Mouse (Mus musculus) testis, adult 2 months (tissue): ENCODE data around the gene Lefty2. TPM values are rescaled to one million over a fixed set of nuclear protein-coding genes. Genes with fewer than 3 reads are reported as not detected.
"Not testable (repeated sequence)": the region's sequence is repeated elsewhere in the genome, so short reads cannot be mapped to it uniquely, and the experiment has no call there.

Experiments
- H3K27ac ChIP-seq: fragments of 200-500 bp; 2 replicates; pipeline ENCODE4 v1.5.1; 2012; ENCODE audit warnings: low read depth, low read length; ENCODE audit not compliant: control insufficient read depth, insufficient read depth
- H3K27me3 ChIP-seq: fragments of 200-500 bp; 2 replicates; pipeline ENCODE4 v1.6.1; 2012; ENCODE audit warnings: mild to moderate bottlenecking, low read length, moderate library complexity; ENCODE audit not compliant: control insufficient read depth, insufficient read depth
- H3K36me3 ChIP-seq: fragments of 200-500 bp; 2 replicates; pipeline ENCODE4 v1.6.1; 2012; ENCODE audit warnings: mild to moderate bottlenecking, low read length; ENCODE audit not compliant: control insufficient read depth, insufficient read depth
- H3K4me1 ChIP-seq: fragments of 200-500 bp; 2 replicates; pipeline ENCODE4 v1.6.1; 2012; ENCODE audit warnings: low read length; ENCODE audit not compliant: control insufficient read depth, insufficient read depth
- H3K4me3 ChIP-seq: fragments of 200-500 bp; 2 replicates; pipeline ENCODE4 v1.5.1; 2012; ENCODE audit warnings: low read depth, mild to moderate bottlenecking, low read length, moderate library complexity, mixed read lengths; ENCODE audit not compliant: control insufficient read depth
- CTCF ChIP-seq: fragments of 200-500 bp; IDR thresholded peaks from 2 replicates; pipeline ENCODE4 v1.5.1; 2012; ENCODE audit warnings: low read depth, mild to moderate bottlenecking, inconsistent platforms, low read length, moderate library complexity; ENCODE audit not compliant: control insufficient read depth, insufficient read depth, insufficient replicate concordance
- POLR2A ChIP-seq: fragments of 200-500 bp; IDR thresholded peaks from 2 replicates; pipeline ENCODE4 v1.6.1; 2012; ENCODE audit warnings: low read depth, mild to moderate bottlenecking, inconsistent platforms, low read length, moderate library complexity; ENCODE audit not compliant: control insufficient read depth
- polyA plus RNA-seq: library from polyadenylated mRNA; depleted of rRNA; stranded (reverse); fragments of >200 nt; gene quantifications from 2 replicates; pipeline ENCODE4 v1.2.3, GENCODE M21; 2012

Gene Lefty2
- polyA plus RNA-seq, 1 experiment: 0.17 TPM

GRCm38 (mm10) chr1:180934467-180935419 is 41.8 kb downstream of the Lefty2 start, which contains the start of gene Lefty1:
Gene Lefty1 (plus strand): TSS chr1:180935022.
- Histone ChIP-seq H3K4me1 (peaks cover 4% of the 10 kb centered on the region; the same call in 1 of the 2 replicates), H3K27me3 (no peaks in the 10 kb centered on the region), H3K36me3 (no peaks in the 10 kb centered on the region), H3K4me3 (no peak within 1 kb of the TSS), H3K27ac (no peak within 1 kb of the TSS)
- TF ChIP-seq CTCF: no peak
- no peak for TF ChIP-seq POLR2A

- H3K4me3 ChIP-seq: peak overlapping the region; percentile 39
- H3K27me3 ChIP-seq, H3K27ac ChIP-seq, H3K4me1 ChIP-seq, H3K36me3 ChIP-seq: not testable (repeated sequence)
Observed at GRCm38 (mm10) chr1:180936610-180937398, 43.9 kb downstream of the Lefty2 start.

GRCm38 (mm10) chr1:180937631-180938030 is 44.7 kb downstream of the Lefty2 start:
- H3K36me3 ChIP-seq, H3K27me3 ChIP-seq, H3K4me3 ChIP-seq, H3K27ac ChIP-seq: not testable (repeated sequence)
- H3K4me1 ChIP-seq: peaks cover 11% of the 10 kb centered on the region

GRCm38 (mm10) chr1:180938781-180939180 is 45.9 kb downstream of the Lefty2 start:
- H3K36me3 ChIP-seq, H3K4me3 ChIP-seq, H3K27me3 ChIP-seq, H3K27ac ChIP-seq: not testable (repeated sequence)
- H3K4me1 ChIP-seq: peaks cover 11% of the 10 kb centered on the region

GRCm38 (mm10) chr1:180940776-180941460 is 48.0 kb downstream of the Lefty2 start:
- TF ChIP-seq CTCF (no peak), POLR2A (no peak)
- peaks cover 11% of the 10 kb centered on the region for H3K4me1 ChIP-seq
- H3K27ac ChIP-seq: no peak overlapping the region
- no peak overlapping the region for H3K4me3 ChIP-seq
- no peaks in the 10 kb centered on the region for H3K27me3 ChIP-seq
- H3K36me3 ChIP-seq: no peaks in the 10 kb centered on the region

GRCm38 (mm10) chr1:180941726-180942125 is 48.8 kb downstream of the Lefty2 start:
- Histone ChIP-seq H3K4me3 (peak overlapping the region; percentile 79), H3K27me3 (no peaks in the 10 kb centered on the region), H3K4me1 (peaks cover 11% of the 10 kb centered on the region), H3K36me3 (no peaks in the 10 kb centered on the region), H3K27ac (peak overlapping the region; percentile 80)
- no peak for TF ChIP-seq CTCF
- TF ChIP-seq POLR2A: no peak
